Mouse (Mus musculus) layer of hippocampus, postnatal 36 days (tissue): ENCODE measurements around the gene Olfr644. TPM values are rescaled to one million over a fixed set of nuclear protein-coding genes. Genes with fewer than 3 reads are reported as not detected.

ENCODE experiments used
- DNase-seq, 2 experiments: peaks; one replicate each; pipeline ENCODE4 v3.0.0; 2022
- total RNA-seq, 2 experiments: library from RNA; stranded (reverse); gene quantifications; 2 replicates each; pipeline ENCODE4 v1.2.3; 2021

The Olfr644 gene
- not detected for total RNA-seq

DNA sequence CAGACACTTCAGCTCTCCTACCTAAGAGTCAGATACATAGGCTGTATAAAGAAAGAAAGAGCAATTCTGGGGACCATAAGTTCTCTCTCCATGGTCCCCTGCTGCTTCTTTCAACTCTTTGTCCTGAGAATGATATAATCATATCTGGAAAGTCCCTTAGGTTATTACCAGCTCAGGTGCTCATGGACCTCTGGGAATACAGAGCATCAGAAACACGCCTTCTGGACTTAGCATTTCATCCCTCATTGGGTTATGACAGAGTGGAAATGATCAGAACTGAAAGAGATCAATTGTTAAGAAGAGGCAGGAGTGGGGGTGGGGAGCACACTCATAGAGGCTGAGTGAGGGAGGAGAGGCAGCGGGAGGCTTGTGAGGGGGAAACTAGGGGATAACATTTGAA lies at the start of gene Olfr644:
Olfr644 (minus strand) TSS at position 101 of the 400 bp plus-strand sequence.
- DNase-seq, result no peak

DNA sequence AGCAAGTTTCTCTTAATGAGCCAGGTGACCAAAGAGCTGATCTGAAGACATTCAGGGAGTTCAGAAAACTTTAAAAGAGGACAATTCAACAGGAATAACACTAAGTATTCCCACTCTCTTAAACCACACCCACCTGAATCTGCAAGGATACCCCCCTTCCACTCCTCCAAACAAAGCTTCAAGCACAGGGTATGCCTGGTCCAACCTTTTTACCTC lies 33.0 kb upstream of the Olfr644 start, which contains the start of gene Olfr646:
Olfr646 (plus strand) TSS at position 117 of the 216 bp plus-strand sequence.
- no peak for DNase-seq

DNA sequence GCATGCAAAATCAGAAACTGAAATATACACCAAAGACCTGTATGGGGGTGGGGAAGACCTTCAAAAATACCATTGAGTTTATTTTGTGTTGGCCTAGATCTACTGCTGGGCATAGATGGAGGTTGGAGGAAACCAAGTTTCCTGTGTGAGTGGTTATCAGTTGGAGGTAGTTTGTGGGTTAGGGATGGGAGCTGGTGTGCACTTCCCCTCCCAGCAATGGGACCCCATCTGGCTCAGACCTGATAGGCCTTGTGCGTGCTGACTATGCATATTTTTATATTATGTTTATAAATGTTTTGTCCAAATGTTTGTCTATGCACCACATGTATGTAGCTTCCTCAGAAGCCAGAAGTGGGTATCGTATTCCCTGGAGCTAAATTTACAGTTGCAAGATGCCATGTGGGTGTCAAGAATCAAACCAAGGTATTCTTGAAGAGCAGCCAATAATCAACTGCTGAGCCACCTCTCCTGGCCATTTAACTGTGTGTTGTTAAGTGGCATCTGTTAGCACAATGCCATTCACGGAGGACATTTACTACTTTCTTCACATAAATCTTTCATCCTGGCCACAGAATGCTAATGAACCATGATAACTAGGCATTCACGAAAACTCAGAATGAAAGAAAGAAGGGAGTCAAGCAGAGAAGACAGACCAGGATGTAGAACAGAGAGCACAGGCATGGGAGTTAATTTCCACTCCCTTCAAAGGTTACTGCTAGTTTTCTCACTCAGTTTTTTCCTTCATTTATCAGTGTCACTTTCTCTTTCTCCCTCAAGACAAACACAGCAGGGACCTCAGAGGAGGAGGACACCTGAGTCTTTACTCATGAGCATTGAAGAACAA lies 32.5 kb upstream of the Olfr644 start:
- DNase-seq, result no peak

DNA sequence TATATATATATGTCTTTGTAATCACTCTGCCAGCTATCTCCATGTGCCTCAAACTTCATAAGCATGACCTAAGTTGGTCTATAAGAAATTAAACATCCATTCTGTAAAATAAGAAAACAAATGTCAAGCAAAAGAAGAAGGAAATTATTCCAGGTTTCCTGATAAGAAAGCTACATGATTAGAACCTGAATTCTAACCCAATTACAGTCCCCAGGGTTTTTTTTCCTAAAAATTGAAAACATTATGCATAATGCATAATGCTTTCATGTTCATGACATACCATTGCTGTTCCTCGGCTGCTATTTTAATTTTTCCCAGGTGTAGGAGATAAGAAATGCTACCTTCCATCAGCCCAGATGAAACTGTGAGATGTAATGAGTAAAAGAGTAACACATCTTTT lies 13.7 kb upstream of the Olfr644 start, which contains the start of gene Olfr645:
Olfr645 (minus strand) TSS at position 101 of the 400 bp plus-strand sequence.
- DNase-seq, result no peak

DNA sequence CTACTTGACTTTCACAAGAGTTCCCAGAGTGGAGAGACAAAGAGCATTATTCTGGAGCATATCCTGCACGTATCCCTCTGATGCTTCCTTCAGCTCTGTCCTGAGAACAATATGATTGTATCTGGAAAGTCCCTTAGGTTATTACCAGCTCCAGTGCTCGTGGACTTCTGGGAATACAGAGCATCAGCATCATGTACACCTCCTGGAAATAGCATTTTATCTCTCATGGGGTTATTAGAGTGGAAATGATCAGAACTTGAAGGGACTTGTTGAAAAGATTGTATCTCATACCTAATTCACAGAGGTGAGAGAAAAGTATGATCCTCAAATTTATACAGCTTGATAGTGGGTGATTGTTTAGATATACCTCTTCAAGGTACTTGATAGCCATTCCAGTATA lies 10.3 kb downstream of the Olfr644 start, which contains the start of gene 4930516K23Rik:
4930516K23Rik (minus strand) TSS at position 101 of the 400 bp plus-strand sequence.
- no peak for DNase-seq

DNA sequence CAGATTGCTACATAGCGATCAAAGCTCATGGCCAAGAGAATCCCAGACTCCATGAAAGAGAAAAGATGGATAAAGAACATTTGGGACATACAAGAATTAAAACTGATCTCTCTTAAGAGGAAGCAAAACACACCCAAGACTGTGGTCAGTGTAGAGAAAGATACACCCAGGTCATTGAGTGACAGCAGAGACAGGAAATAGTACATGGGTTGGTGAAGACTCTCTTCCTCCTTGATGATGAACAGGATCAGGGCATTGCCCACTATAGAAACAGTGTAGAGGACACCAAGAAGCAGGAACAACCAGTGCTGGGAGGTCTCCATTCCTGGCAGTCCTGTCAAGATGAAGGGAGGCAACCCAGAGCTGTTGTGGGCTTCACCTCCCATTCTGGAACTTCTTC lies 12.5 kb downstream of the Olfr644 start:
- no peak for DNase-seq

DNA sequence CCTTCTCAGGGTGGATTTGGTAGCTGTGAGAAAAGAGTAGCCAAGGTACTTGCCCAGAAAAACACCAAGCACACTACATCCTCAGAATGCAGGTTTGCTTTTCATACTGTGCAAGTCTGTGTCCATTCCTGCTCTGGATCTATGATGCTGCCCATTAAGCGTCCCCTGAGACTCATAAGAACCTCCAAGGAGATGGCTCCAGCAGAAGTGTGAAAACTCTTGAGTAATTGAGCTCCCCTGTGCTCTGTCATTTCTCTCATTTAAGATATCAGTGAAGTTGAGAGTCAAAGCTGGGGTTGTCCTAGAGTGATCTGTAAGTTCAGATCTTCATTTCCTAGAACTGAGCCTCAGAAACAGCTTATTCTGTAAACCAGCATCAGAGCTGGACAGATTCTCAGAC lies 19.1 kb downstream of the Olfr644 start, which contains the start of gene Olfr642:
Olfr642 (minus strand) TSS at position 101 of the 400 bp plus-strand sequence.
- no peak for DNase-seq

DNA sequence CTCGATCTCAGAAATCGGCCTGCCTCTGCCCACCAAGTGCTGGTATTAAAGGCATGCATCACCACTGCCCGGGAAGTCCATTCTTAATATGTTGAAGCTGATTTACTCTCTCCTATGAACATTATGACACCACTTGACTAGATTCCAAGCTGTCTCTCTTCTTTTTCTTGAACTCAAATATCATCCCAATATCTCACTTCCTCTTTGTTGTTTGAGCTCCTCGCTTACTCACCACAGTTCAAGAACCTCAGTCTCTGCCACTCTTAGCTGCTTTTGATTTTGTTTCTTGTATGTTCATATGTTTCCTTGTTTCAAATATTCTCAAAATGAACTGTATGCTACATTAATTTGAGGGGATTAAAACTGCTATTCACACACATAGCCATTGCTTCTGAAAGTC lies 20.9 kb downstream of the Olfr644 start:
- DNase-seq, result no peak

DNA sequence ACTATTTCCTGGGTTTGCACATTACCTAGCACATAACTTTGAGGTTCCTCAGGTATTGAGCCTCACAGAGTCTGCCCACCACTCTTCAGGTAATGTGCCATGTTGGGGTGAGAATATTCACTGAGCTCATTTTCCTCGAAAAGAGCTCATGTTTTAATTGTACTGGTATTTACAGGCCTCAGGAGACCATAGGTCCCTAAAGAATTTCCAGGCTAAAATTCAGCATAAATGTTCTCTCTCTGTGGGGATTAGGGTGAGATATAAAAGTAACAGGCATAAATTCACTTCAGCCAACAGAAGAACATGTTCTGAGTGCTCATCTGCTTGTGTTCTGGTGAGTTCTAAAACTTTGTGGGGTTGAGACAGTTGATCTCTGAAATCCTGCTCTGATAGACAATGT lies 36.5 kb downstream of the Olfr644 start, which contains the start of gene Olfr641:
Olfr641 (plus strand) TSS at position 301 of the 400 bp plus-strand sequence.
- DNase-seq, result no peak

DNA sequence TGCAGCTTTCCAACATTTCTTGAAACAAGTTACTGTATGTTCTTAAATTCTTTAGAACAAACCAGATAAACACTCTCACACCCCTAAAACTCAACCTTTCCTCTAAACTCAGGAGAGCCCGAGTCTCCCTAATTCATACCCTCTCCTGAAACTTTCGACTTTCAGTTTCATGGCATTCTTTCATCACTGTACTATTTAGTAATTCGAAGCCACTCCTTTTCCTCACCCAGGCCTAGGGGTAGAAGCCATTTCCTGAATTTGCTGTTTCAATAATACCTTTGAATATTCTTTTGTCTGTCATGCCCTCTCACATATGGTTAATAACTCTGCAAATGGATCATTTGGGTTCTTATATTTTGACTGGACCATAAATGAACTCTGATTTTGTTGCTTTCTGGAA lies 44.7 kb downstream of the Olfr644 start:
- DNase-seq, result no peak

DNA sequence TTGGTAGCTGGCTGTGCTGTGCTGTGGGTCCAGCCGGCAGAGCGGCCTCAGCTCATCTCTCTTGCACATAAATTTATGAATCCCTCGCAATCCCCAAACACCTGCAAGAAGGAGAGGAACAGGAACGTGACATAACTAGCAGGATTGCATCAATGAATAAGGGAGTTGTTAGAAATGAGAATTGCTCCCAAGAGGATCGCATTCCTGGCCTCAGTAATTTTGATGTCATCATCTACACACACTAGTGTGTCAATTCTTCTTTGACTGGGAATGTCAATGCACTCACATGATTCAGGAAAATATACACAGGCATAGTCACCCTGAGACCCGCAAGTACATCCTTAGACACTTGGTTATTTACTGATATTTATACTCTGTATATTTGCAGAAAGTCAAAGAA lies 46.2 kb downstream of the Olfr644 start, which contains the start of gene Olfr640:
Olfr640 (minus strand) TSS at position 101 of the 400 bp plus-strand sequence.
- DNase-seq, result no peak

DNA sequence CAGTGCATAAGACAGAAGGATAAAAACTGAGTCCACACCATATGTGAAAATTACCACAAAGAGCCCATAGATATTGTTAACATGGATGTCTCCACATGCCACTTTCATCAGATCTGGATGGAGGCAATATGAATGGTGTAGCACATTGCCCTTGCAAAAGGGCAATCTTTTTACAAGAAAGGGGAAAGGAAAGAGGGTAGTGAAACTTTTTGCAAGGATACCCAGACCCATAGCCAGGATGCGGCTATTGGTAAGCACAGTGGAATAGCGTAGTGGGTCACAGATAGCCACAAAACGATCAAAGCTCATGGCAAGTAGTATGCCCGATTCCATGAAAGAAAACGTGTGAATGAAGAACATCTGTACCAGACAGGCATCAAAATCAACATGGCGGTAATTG lies 50.0 kb downstream of the Olfr644 start:
- DNase-seq, result no peak

DNA sequence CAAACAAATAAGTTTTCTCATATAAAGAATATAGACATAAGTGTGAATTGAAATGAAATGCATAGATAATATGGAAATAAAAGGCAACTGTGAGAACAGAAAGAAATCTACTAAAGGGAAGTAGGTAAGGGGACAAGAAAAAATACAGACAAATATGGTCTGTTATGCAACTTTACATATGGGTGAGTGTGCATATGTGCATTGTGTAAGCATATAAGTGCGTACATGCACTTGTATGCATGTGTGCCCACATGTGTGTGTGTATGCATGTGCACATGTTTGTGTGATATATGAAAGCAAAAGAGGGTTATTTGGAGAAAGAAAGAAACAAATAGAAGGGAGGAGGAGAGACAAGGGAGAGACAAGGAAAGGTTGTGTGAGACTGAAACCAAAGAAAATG lies 52.7 kb downstream of the Olfr644 start:
- no peak for DNase-seq

DNA sequence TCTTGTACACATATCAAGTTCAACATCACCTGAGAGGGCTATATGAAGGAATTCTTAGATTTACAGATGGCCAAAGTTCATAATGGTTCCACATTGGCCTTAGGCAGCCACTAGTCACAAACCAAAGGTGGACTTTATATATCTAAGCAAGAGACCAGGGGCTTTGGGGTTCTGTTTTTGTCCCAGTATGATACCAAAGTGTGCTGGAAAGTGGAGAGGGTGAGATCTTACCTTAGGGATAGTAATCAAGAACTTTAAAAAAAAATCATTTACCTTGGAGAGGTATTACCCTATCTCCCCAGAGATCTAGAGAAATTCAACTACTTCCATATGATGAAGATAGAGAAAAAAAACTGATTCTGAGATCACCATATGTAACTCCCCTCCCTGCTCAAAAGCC lies 54.5 kb downstream of the Olfr644 start, which contains the start of gene Olfr639:
Olfr639 (minus strand) TSS at position 101 of the 400 bp plus-strand sequence.
- no peak for DNase-seq

Other genes starting within 250 kb of the Olfr644 start
- 100 to 1,000 TPM; 247 to 439 TPM for gene Hbb-bs, start 243.8 kb downstream of the Olfr644 start, total RNA-seq
- not detected for gene Hbb-bh2, start 231.3 kb downstream of the Olfr644 start, total RNA-seq
- not detected for gene Hbb-bh1, start 228.7 kb downstream of the Olfr644 start, total RNA-seq
- gene Hbb-y, start 218.7 kb downstream of the Olfr644 start, total RNA-seq, result not detected
- gene Olfr66, start 185.6 kb downstream of the Olfr644 start, total RNA-seq, result not detected
- gene Olfr64, start 177.4 kb downstream of the Olfr644 start, total RNA-seq, result not detected
- not detected for gene Olfr65, start 168.4 kb downstream of the Olfr644 start, total RNA-seq
- gene Olfr631, start 143.0 kb downstream of the Olfr644 start, total RNA-seq, result not detected
- not detected for gene Olfr632, start 137.5 kb downstream of the Olfr644 start, total RNA-seq
- not detected for gene Olfr633, start 127.4 kb downstream of the Olfr644 start, total RNA-seq
- gene Olfr635, start 100.7 kb downstream of the Olfr644 start, total RNA-seq, result under 1 TPM; 0.10 to 0.13 TPM
- not detected for gene Olfr638, start 73.1 kb downstream of the Olfr644 start, total RNA-seq
- under 1 TPM; 0.08 to 0.17 TPM for gene Olfr639, start 54.6 kb downstream of the Olfr644 start, total RNA-seq
- gene Olfr640, start 46.3 kb downstream of the Olfr644 start, total RNA-seq, result not detected
- not detected for gene Olfr641, start 36.4 kb downstream of the Olfr644 start, total RNA-seq
- gene Olfr642, start 19.2 kb downstream of the Olfr644 start, total RNA-seq, result not detected
- gene 4930516K23Rik, start 10.4 kb downstream of the Olfr644 start, total RNA-seq, result not detected
- gene Olfr645, start 13.6 kb upstream of the Olfr644 start, total RNA-seq, result not detected
- under 1 TPM in 1 of 2 experiments, not detected in 1; 0.13 TPM for gene Olfr646, start 33.0 kb upstream of the Olfr644 start, total RNA-seq
- gene Ubqln5, start 58.0 kb upstream of the Olfr644 start, total RNA-seq, result not detected
- gene Olfr643, start 65.5 kb upstream of the Olfr644 start, total RNA-seq, result not detected
- not detected for gene Ubqln3, start 71.4 kb upstream of the Olfr644 start, total RNA-seq
- gene Ubqlnl, start 78.7 kb upstream of the Olfr644 start, total RNA-seq, result not detected
- not detected for gene Olfm5, start 93.0 kb upstream of the Olfr644 start, total RNA-seq
- gene Olfr648, start 111.5 kb upstream of the Olfr644 start, total RNA-seq, result under 1 TPM; 0.27 to 0.30 TPM
- gene Olfr649, start 124.1 kb upstream of the Olfr644 start, total RNA-seq, result not detected
- under 1 TPM in 1 of 2 experiments, not detected in 1; 0.22 TPM for gene Trim6, start 146.9 kb upstream of the Olfr644 start, total RNA-seq
- 1 to 10 TPM; 1.4 to 2.2 TPM for gene Trim34a, start 172.6 kb upstream of the Olfr644 start, total RNA-seq
- gene Trim5, start 216.2 kb upstream of the Olfr644 start, total RNA-seq, result under 1 TPM; 0.47 to 0.68 TPM
- 1 to 10 TPM; 1.8 to 2.5 TPM for gene Trim12a, start 243.6 kb upstream of the Olfr644 start, total RNA-seq